Mouse (Mus musculus) testis, adult 2 months (tissue): ENCODE measurements around the gene Exoc2.

Experiments
- CTCF ChIP-seq: fragments of 200-500 bp; IDR thresholded peaks from 2 replicates; pipeline ENCODE4 v1.5.1; 2012; ENCODE audit warnings: low read depth, mild to moderate bottlenecking, inconsistent platforms, low read length, moderate library complexity; ENCODE audit not compliant: control insufficient read depth, insufficient read depth, insufficient replicate concordance
- POLR2A ChIP-seq: fragments of 200-500 bp; IDR thresholded peaks from 2 replicates; pipeline ENCODE4 v1.6.1; 2012; ENCODE audit warnings: low read depth, mild to moderate bottlenecking, inconsistent platforms, low read length, moderate library complexity; ENCODE audit not compliant: control insufficient read depth

- TF ChIP-seq CTCF (no peak), POLR2A (no peak)
Measured at GRCm38 (mm10) chr13:30993819-30994218, 19.9 kb upstream of the Exoc2 start.
